Mouse (Mus musculus): ENCODE measurements around the gene Actn2. TPM values are rescaled to one million over a fixed set of nuclear protein-coding genes. Genes with fewer than 3 reads are reported as not detected.

The Actn2 gene
- total and polyA plus RNA-seq, 2 experiments from 2014 or later, result 3.9 to 6.0 TPM

DNA sequence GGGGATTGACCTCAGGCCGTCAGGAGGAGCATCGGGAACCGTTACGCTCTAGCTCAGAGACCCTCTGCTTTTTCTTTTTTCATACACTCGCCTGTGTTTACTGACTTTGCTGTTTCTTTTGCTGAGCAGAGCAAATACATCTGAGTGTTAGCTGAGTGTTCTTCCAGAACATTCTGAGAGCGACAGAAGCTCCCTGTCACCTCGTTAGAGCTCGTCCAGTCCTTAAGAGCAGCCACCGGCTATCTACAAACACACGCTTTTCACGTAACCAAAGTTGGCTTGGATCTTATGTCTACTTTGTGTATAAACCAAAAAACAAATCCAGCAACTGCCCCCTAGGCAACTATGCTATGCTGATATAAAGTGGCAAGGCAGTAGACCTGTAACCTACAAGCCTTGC, 56.0 kb downstream of the Actn2 start:
- H3K27me3 ChIP-seq (ENCODE audit: insufficient read depth, low read length), result no peaks in the 10 kb centered on the region
- WGBS, result 86% methylated on average over 11 of the region's 11 CpGs
- no peak for TF ChIP-seq CTCF (IDR thresholded peaks at IDR 0.05; ENCODE audit: low read depth)
- no peaks in the 10 kb centered on the region for H3K9me3 ChIP-seq (ENCODE audit: low read length)
- ATAC-seq, result no peak
- H3K36me3 ChIP-seq (ENCODE audit: insufficient read depth), result no peaks in the 10 kb centered on the region; the same call in 1 of the 2 replicates
- H3K4me1 ChIP-seq (ENCODE audit: insufficient read depth), result no peaks in the 10 kb centered on the region
- H3K4me3 ChIP-seq (ENCODE audit: low read depth, low read length), result no peak overlapping the region
- no peak overlapping the region for H3K27ac ChIP-seq (ENCODE audit: low read depth, low read length)
- no peak for DNase-seq
- H3K9ac ChIP-seq, result no peak overlapping the region
- H3K4me2 ChIP-seq (ENCODE audit: low read depth), result no peak overlapping the region

- H3K9me3 ChIP-seq (ENCODE audit: low read length), result no peaks in the 10 kb centered on the region
- no peak overlapping the region for H3K4me2 ChIP-seq (ENCODE audit: low read depth)
- WGBS, result 79% methylated on average over 3 of the region's 3 CpGs
- TF ChIP-seq CTCF (IDR thresholded peaks at IDR 0.05; ENCODE audit: low read depth), result no peak
- no peak for ATAC-seq
- H3K27me3 ChIP-seq (ENCODE audit: insufficient read depth, low read length), result no peaks in the 10 kb centered on the region
- H3K27ac ChIP-seq (ENCODE audit: low read depth, low read length), result no peak overlapping the region
- H3K9ac ChIP-seq, result no peak overlapping the region
- no peak overlapping the region for H3K4me3 ChIP-seq (ENCODE audit: low read depth, low read length)
- H3K36me3 ChIP-seq (ENCODE audit: insufficient read depth), result no peaks in the 10 kb centered on the region
- no peak for DNase-seq
- H3K4me1 ChIP-seq (ENCODE audit: insufficient read depth), result no peaks in the 10 kb centered on the region
These were observed 56.7 kb downstream of the Actn2 start for GRCm38 (mm10) chr13:12283826-12284225.

DNA sequence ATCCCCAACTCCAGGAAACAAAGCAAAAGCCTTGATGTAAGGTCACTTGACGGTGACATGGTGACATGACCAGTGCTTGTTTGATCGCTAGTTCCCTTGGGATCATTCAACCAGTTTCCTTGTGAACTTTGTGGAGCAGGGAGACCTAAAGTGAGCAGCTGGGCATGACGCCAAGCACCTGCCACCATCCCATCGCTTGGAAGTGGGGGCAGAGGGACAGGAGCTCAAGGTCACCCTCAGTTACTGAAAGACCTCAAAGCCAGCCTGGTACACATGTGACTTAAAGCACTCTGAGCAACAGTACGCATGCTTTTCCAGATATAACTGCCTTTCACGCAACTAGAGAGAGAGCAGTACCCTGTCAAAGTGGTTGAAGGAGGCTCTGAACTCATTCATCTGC, 65.8 kb downstream of the Actn2 start:
- no peak for DNase-seq
- no peak for ATAC-seq
- no peaks in the 10 kb centered on the region; the same call in 1 of the 2 replicates for H3K36me3 ChIP-seq (ENCODE audit: insufficient read depth)
- H3K9me3 ChIP-seq (ENCODE audit: low read length), result no peaks in the 10 kb centered on the region
- no peak overlapping the region for H3K4me3 ChIP-seq (ENCODE audit: low read depth, low read length)
- H3K9ac ChIP-seq, result no peak overlapping the region
- TF ChIP-seq CTCF (IDR thresholded peaks at IDR 0.05; ENCODE audit: low read depth), result no peak
- no peaks in the 10 kb centered on the region for H3K27me3 ChIP-seq (ENCODE audit: insufficient read depth, low read length)
- no peak overlapping the region for H3K27ac ChIP-seq (ENCODE audit: low read depth, low read length)
- no peak overlapping the region for H3K4me2 ChIP-seq (ENCODE audit: low read depth)
- H3K4me1 ChIP-seq (ENCODE audit: insufficient read depth), result no peaks in the 10 kb centered on the region
- 75% methylated on average over 6 of the region's 6 CpGs for WGBS

DNA sequence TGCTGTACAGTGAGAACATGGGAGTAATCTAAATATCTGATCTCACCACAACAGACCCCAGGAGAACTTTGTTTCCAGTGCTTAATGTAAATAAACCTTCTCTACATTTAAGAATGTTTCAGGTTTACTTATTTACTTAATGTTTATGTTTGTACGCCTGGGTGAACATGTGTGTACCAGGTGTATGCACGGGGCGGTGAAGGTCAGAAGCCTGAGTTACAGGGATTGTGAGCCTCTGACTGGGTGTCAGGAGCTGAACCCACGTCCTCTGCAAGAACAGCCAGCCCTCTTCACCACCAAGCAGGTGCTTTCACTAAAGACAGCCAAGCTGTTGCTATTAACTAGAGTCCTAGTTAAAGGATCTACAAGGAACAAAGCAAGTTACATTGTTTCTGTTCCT, 66.3 kb downstream of the Actn2 start:
- no peak overlapping the region for H3K9ac ChIP-seq
- H3K36me3 ChIP-seq (ENCODE audit: insufficient read depth), result no peaks in the 10 kb centered on the region; the same call in 1 of the 2 replicates
- no peak overlapping the region for H3K4me2 ChIP-seq (ENCODE audit: low read depth)
- H3K9me3 ChIP-seq (ENCODE audit: low read length), result no peaks in the 10 kb centered on the region
- H3K4me1 ChIP-seq (ENCODE audit: insufficient read depth), result no peaks in the 10 kb centered on the region
- no peak overlapping the region for H3K27ac ChIP-seq (ENCODE audit: low read depth, low read length)
- ATAC-seq (no peak), DNase-seq (no peak)
- H3K4me3 ChIP-seq (ENCODE audit: low read depth, low read length), result no peak overlapping the region
- no peaks in the 10 kb centered on the region for H3K27me3 ChIP-seq (ENCODE audit: insufficient read depth, low read length)
- no peak for TF ChIP-seq CTCF (IDR thresholded peaks at IDR 0.05; ENCODE audit: low read depth)
- WGBS, result 88% methylated on average over 4 of the region's 4 CpGs

DNA sequence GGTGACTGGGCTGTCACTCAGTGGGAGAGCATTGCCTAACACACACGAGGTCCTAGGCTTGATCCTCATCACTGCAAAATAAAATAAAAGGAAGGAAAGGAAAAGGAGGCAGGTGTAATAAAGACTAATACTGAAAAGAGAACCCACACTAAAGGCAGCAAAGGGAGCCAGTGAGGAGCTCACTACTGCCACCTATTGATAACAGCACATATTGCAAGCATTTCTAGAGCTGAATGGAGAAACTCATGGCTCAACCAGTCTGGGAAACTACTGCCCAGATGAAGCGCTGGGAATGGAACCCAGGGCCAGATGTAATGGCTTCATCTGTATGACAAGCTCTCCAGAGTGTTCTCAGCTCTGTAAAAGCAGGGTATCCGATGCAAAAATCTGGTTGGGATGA, 67.6 kb downstream of the Actn2 start:
- H3K27me3 ChIP-seq (ENCODE audit: insufficient read depth, low read length), result no peaks in the 10 kb centered on the region
- no peaks in the 10 kb centered on the region for H3K4me1 ChIP-seq (ENCODE audit: insufficient read depth)
- no peak overlapping the region for H3K27ac ChIP-seq (ENCODE audit: low read depth, low read length)
- no peaks in the 10 kb centered on the region for H3K9me3 ChIP-seq (ENCODE audit: low read length)
- DNase-seq, result peak; percentile 60
- no peak overlapping the region for H3K4me3 ChIP-seq (ENCODE audit: low read depth, low read length)
- no peak overlapping the region for H3K4me2 ChIP-seq (ENCODE audit: low read depth)
- no peaks in the 10 kb centered on the region; the same call in 1 of the 2 replicates for H3K36me3 ChIP-seq (ENCODE audit: insufficient read depth)
- no peak overlapping the region for H3K9ac ChIP-seq
- TF ChIP-seq CTCF (IDR thresholded peaks at IDR 0.05; ENCODE audit: low read depth), result peak; percentile 71
- ATAC-seq, result no peak
- 50% methylated on average over 3 of the region's 3 CpGs for WGBS

- H3K4me3 ChIP-seq (ENCODE audit: low read depth, low read length), result no peak overlapping the region
- H3K27me3 ChIP-seq (ENCODE audit: insufficient read depth, low read length), result no peaks in the 10 kb centered on the region
- ATAC-seq, result no peak
- no peaks in the 10 kb centered on the region for H3K9me3 ChIP-seq (ENCODE audit: low read length)
- no peak overlapping the region for H3K9ac ChIP-seq
- no peak for DNase-seq
- no peaks in the 10 kb centered on the region for H3K36me3 ChIP-seq (ENCODE audit: insufficient read depth)
- no peak for TF ChIP-seq CTCF (IDR thresholded peaks at IDR 0.05; ENCODE audit: low read depth)
- WGBS, result 94% methylated on average over 3 of the region's 3 CpGs
- H3K4me2 ChIP-seq (ENCODE audit: low read depth), result no peak overlapping the region
- no peaks in the 10 kb centered on the region for H3K4me1 ChIP-seq (ENCODE audit: insufficient read depth)
- no peak overlapping the region for H3K27ac ChIP-seq (ENCODE audit: low read depth, low read length)
These were observed 72.6 kb downstream of the Actn2 start for GRCm38 (mm10) chr13:12267971-12268370.

DNA sequence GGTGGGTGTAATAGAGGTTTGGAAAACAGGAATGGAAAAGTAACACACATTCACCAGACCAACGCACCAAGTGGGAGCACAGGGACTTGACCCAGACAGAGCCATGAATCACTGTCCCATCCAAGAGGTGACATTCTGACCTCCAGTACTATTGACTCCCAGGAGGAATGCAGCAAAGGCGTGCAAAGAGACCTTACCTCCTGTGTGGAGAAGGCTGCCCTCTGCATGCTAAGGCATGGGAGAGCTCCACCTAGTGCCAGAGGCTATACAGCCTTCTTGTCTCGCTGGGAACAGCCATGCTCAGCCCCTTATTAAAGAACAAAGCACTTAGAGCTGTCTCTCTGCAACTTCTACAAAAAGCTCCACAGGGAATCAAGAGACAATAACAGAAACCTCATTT, 73.5 kb downstream of the Actn2 start:
- Histone ChIP-seq H3K4me2 (ENCODE audit: low read depth) (no peak overlapping the region), H3K9me3 (ENCODE audit: low read length) (no peaks in the 10 kb centered on the region), H3K9ac (no peak overlapping the region), H3K4me3 (ENCODE audit: low read depth, low read length) (no peak overlapping the region), H3K4me1 (ENCODE audit: insufficient read depth) (no peaks in the 10 kb centered on the region), H3K27me3 (ENCODE audit: insufficient read depth, low read length) (no peaks in the 10 kb centered on the region), H3K36me3 (ENCODE audit: insufficient read depth) (no peaks in the 10 kb centered on the region), H3K27ac (ENCODE audit: low read depth, low read length) (no peak overlapping the region)
- no peak for TF ChIP-seq CTCF (IDR thresholded peaks at IDR 0.05; ENCODE audit: low read depth)
- no peak for ATAC-seq
- 65% methylated on average over 3 of the region's 3 CpGs for WGBS
- no peak for DNase-seq

DNA sequence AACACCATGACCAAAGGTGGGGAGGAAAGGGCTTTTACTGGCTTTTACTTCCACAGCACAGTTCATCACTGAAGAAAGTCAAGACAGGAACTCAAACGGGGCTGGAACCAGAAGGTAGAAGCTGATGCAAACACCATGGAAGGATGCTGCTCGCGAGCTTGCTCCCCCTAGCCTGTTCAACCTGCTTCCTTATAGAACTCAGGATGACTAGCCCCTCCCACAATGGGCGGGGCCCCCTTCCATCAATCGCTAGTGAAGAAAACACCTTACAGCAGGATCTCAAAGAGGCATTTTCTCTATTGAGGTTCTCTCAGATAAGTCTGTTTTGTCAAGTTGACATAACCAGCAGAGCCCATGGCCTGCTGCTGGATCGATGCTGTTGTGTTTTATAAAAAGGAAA, 76.6 kb downstream of the Actn2 start:
- Histone ChIP-seq H3K9me3 (ENCODE audit: low read length) (no peaks in the 10 kb centered on the region), H3K9ac (no peak overlapping the region), H3K4me1 (ENCODE audit: insufficient read depth) (no peaks in the 10 kb centered on the region), H3K36me3 (ENCODE audit: insufficient read depth) (no peaks in the 10 kb centered on the region), H3K27ac (ENCODE audit: low read depth, low read length) (no peak overlapping the region), H3K4me2 (ENCODE audit: low read depth) (no peak overlapping the region), H3K27me3 (ENCODE audit: insufficient read depth, low read length) (no peaks in the 10 kb centered on the region), H3K4me3 (ENCODE audit: low read depth, low read length) (no peak overlapping the region)
- 82% methylated on average over 6 of the region's 6 CpGs for WGBS
- ATAC-seq (no peak), DNase-seq (no peak)
- no peak for TF ChIP-seq CTCF (IDR thresholded peaks at IDR 0.05; ENCODE audit: low read depth)
